Mouse (Mus musculus): ENCODE data around the gene St6galnac5. TPM values are rescaled to one million over a fixed set of nuclear protein-coding genes. Genes with fewer than 3 reads are reported as not detected.

St6galnac5 gene
- polyA plus RNA-seq, 1 experiment from 2014 or later = 1.5 TPM

- no peak overlapping the region for H3K4me3 ChIP-seq (replicated peaks; ENCODE audit: low read length)
- H3K9me3 ChIP-seq (replicated peaks; ENCODE audit: control insufficient read depth, low read length) = no peaks in the 10 kb centered on the region
- no peaks in the 10 kb centered on the region for H3K27me3 ChIP-seq (ENCODE audit: control insufficient read depth, insufficient read depth, low read length)
- H3K27ac ChIP-seq (ENCODE audit: low read length) = no peak overlapping the region
- no peak overlapping the region for H3K9ac ChIP-seq (ENCODE audit: low read length)
- 60% methylated on average over 3 of the region's 3 CpGs for WGBS
- H3K4me1 ChIP-seq (ENCODE audit: control insufficient read depth, insufficient read depth, low read length) = no peaks in the 10 kb centered on the region
- ATAC-seq (ENCODE audit: insufficient read depth, low FRiP score) = no peak
- no peak overlapping the region for H3K4me2 ChIP-seq (ENCODE audit: low read depth, low read length)
- no peaks in the 10 kb centered on the region for H3K36me3 ChIP-seq (ENCODE audit: control insufficient read depth, insufficient read depth, low read length)
Measured at GRCm38 (mm10) chr3:152896111-152896510, 85.9 kb downstream of the St6galnac5 start.

- Histone ChIP-seq H3K36me3 (ENCODE audit: control insufficient read depth, insufficient read depth, low read length) (no peaks in the 10 kb centered on the region), H3K4me3 (replicated peaks; ENCODE audit: low read length) (no peak overlapping the region), H3K9ac (ENCODE audit: low read length) (no peak overlapping the region), H3K27me3 (ENCODE audit: control insufficient read depth, insufficient read depth, low read length) (no peaks in the 10 kb centered on the region), H3K27ac (ENCODE audit: low read length) (no peak overlapping the region), H3K9me3 (replicated peaks; ENCODE audit: control insufficient read depth, low read length) (no peaks in the 10 kb centered on the region), H3K4me2 (ENCODE audit: low read depth, low read length) (no peak overlapping the region), H3K4me1 (ENCODE audit: control insufficient read depth, insufficient read depth, low read length) (no peaks in the 10 kb centered on the region)
- WGBS = 40% methylated on average over 4 of the region's 4 CpGs
- no peak for ATAC-seq (ENCODE audit: insufficient read depth, low FRiP score)
Measured at GRCm38 (mm10) chr3:152894935-152895334, 87.1 kb downstream of the St6galnac5 start.

- Histone ChIP-seq H3K27ac (ENCODE audit: low read length) (no peak overlapping the region), H3K27me3 (ENCODE audit: control insufficient read depth, insufficient read depth, low read length) (no peaks in the 10 kb centered on the region), H3K9me3 (replicated peaks; ENCODE audit: control insufficient read depth, low read length) (no peaks in the 10 kb centered on the region), H3K36me3 (ENCODE audit: control insufficient read depth, insufficient read depth, low read length) (no peaks in the 10 kb centered on the region), H3K4me2 (ENCODE audit: low read depth, low read length) (no peak overlapping the region), H3K9ac (ENCODE audit: low read length) (no peak overlapping the region), H3K4me1 (ENCODE audit: control insufficient read depth, insufficient read depth, low read length) (no peaks in the 10 kb centered on the region; the same call in 1 of the 2 replicates), H3K4me3 (replicated peaks; ENCODE audit: low read length) (no peak overlapping the region)
- WGBS = 62% methylated on average over 7 of the region's 7 CpGs
- ATAC-seq (ENCODE audit: insufficient read depth, low FRiP score) = no peak
Measured at GRCm38 (mm10) chr3:152888116-152888515, 93.9 kb downstream of the St6galnac5 start.

GRCm38 (mm10) chr3:152886749-152887148 is 95.3 kb downstream of the St6galnac5 start:
- Histone ChIP-seq H3K4me2 (ENCODE audit: low read depth, low read length) (no peak overlapping the region), H3K9me3 (replicated peaks; ENCODE audit: control insufficient read depth, low read length) (no peaks in the 10 kb centered on the region)

GRCm38 (mm10) chr3:152883556-152883955 is 98.5 kb downstream of the St6galnac5 start:
- Histone ChIP-seq H3K4me2 (ENCODE audit: low read depth, low read length) (no peak overlapping the region), H3K27ac (ENCODE audit: low read length) (no peak overlapping the region), H3K9ac (ENCODE audit: low read length) (no peak overlapping the region), H3K4me3 (replicated peaks; ENCODE audit: low read length) (no peak overlapping the region), H3K27me3 (ENCODE audit: control insufficient read depth, insufficient read depth, low read length) (no peaks in the 10 kb centered on the region), H3K36me3 (ENCODE audit: control insufficient read depth, insufficient read depth, low read length) (no peaks in the 10 kb centered on the region), H3K4me1 (ENCODE audit: control insufficient read depth, insufficient read depth, low read length) (no peaks in the 10 kb centered on the region; the same call in 1 of the 2 replicates), H3K9me3 (replicated peaks; ENCODE audit: control insufficient read depth, low read length) (no peaks in the 10 kb centered on the region)
- ATAC-seq (ENCODE audit: insufficient read depth, low FRiP score) = no peak
- 91% methylated on average over 3 of the region's 3 CpGs for WGBS

More at GRCm38 (mm10) chr3:152886749-152887148, 95.3 kb downstream of the St6galnac5 start:
- Histone ChIP-seq H3K4me1 (ENCODE audit: control insufficient read depth, insufficient read depth, low read length) (no peaks in the 10 kb centered on the region; the same call in 1 of the 2 replicates), H3K36me3 (ENCODE audit: control insufficient read depth, insufficient read depth, low read length) (no peaks in the 10 kb centered on the region), H3K9ac (ENCODE audit: low read length) (no peak overlapping the region), H3K4me3 (replicated peaks; ENCODE audit: low read length) (no peak overlapping the region), H3K27ac (ENCODE audit: low read length) (no peak overlapping the region), H3K27me3 (ENCODE audit: control insufficient read depth, insufficient read depth, low read length) (no peaks in the 10 kb centered on the region)
- no peak for ATAC-seq (ENCODE audit: insufficient read depth, low FRiP score)

GRCm38 (mm10) chr3:152881706-152882105 is 100.3 kb downstream of the St6galnac5 start:
- ATAC-seq (ENCODE audit: insufficient read depth, low FRiP score) = no peak
- H3K4me1 ChIP-seq (ENCODE audit: control insufficient read depth, insufficient read depth, low read length) = no peaks in the 10 kb centered on the region
- no peaks in the 10 kb centered on the region for H3K9me3 ChIP-seq (replicated peaks; ENCODE audit: control insufficient read depth, low read length)
- no peak overlapping the region for H3K27ac ChIP-seq (ENCODE audit: low read length)
- H3K27me3 ChIP-seq (ENCODE audit: control insufficient read depth, insufficient read depth, low read length) = no peaks in the 10 kb centered on the region
- H3K9ac ChIP-seq (ENCODE audit: low read length) = no peak overlapping the region
- H3K4me3 ChIP-seq (replicated peaks; ENCODE audit: low read length) = no peak overlapping the region
- H3K4me2 ChIP-seq (ENCODE audit: low read depth, low read length) = no peak overlapping the region
- H3K36me3 ChIP-seq (ENCODE audit: control insufficient read depth, insufficient read depth, low read length) = no peaks in the 10 kb centered on the region
- WGBS = 57% methylated on average over 4 of the region's 4 CpGs

GRCm38 (mm10) chr3:152880121-152880835 is 101.8 kb downstream of the St6galnac5 start:
- no peak overlapping the region for H3K9ac ChIP-seq (ENCODE audit: low read length)
- H3K4me2 ChIP-seq (ENCODE audit: low read depth, low read length) = peak overlapping the region; percentile 20
- no peaks in the 10 kb centered on the region for H3K4me1 ChIP-seq (ENCODE audit: control insufficient read depth, insufficient read depth, low read length)
- WGBS = 33% methylated on average over 15 of the region's 15 CpGs
- no peaks in the 10 kb centered on the region for H3K9me3 ChIP-seq (replicated peaks; ENCODE audit: control insufficient read depth, low read length)
- no peaks in the 10 kb centered on the region for H3K36me3 ChIP-seq (ENCODE audit: control insufficient read depth, insufficient read depth, low read length)
- H3K27me3 ChIP-seq (ENCODE audit: control insufficient read depth, insufficient read depth, low read length) = no peaks in the 10 kb centered on the region
- no peak overlapping the region for H3K27ac ChIP-seq (ENCODE audit: low read length)
- no peak for ATAC-seq (ENCODE audit: insufficient read depth, low FRiP score)
- no peak overlapping the region for H3K4me3 ChIP-seq (replicated peaks; ENCODE audit: low read length)

- Histone ChIP-seq H3K27ac (ENCODE audit: low read length) (no peak overlapping the region), H3K9me3 (replicated peaks; ENCODE audit: control insufficient read depth, low read length) (no peaks in the 10 kb centered on the region), H3K27me3 (ENCODE audit: control insufficient read depth, insufficient read depth, low read length) (no peaks in the 10 kb centered on the region), H3K9ac (ENCODE audit: low read length) (no peak overlapping the region), H3K36me3 (ENCODE audit: control insufficient read depth, insufficient read depth, low read length) (no peaks in the 10 kb centered on the region), H3K4me2 (ENCODE audit: low read depth, low read length) (no peak overlapping the region), H3K4me3 (replicated peaks; ENCODE audit: low read length) (no peak overlapping the region), H3K4me1 (ENCODE audit: control insufficient read depth, insufficient read depth, low read length) (no peaks in the 10 kb centered on the region)
- no peak for ATAC-seq (ENCODE audit: insufficient read depth, low FRiP score)
- WGBS = 86% methylated on average over 6 of the region's 6 CpGs
Measured at GRCm38 (mm10) chr3:152875723-152876290, 106.2 kb downstream of the St6galnac5 start.

- 91% methylated on average over 17 of the region's 17 CpGs for WGBS
- Histone ChIP-seq H3K36me3 (ENCODE audit: control insufficient read depth, insufficient read depth, low read length) (no peaks in the 10 kb centered on the region), H3K27me3 (ENCODE audit: control insufficient read depth, insufficient read depth, low read length) (no peaks in the 10 kb centered on the region), H3K27ac (ENCODE audit: low read length) (no peak overlapping the region), H3K4me2 (ENCODE audit: low read depth, low read length) (no peak overlapping the region), H3K9ac (ENCODE audit: low read length) (no peak overlapping the region), H3K4me3 (replicated peaks; ENCODE audit: low read length) (no peak overlapping the region), H3K4me1 (ENCODE audit: control insufficient read depth, insufficient read depth, low read length) (no peaks in the 10 kb centered on the region), H3K9me3 (replicated peaks; ENCODE audit: control insufficient read depth, low read length) (no peaks in the 10 kb centered on the region)
- no peak for ATAC-seq (ENCODE audit: insufficient read depth, low FRiP score)
Measured at GRCm38 (mm10) chr3:152874431-152875355, 107.4 kb downstream of the St6galnac5 start.
